ENCODE assay signal across 22 mouse cellular contexts in the genomic region with DNA sequence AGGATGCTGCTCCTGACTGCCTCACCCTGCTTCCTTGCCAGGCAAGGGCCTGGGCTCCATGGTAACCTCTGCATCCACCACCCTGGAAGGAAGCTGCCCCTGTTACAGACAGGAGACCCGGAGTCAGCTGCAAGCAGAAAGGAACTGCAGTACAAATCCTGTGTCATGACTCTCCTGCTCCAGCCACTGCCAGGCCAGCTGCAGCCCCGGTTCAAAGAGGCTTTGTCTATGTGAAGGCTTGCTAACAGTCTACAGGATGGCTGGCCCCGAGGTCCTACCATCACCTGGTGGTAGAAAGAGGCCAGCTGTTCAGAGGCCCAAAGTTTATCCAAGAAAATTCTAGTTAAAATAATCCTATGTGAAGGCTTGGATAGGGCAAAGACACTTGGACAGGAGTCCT. TPM values are rescaled to one million over a fixed set of nuclear protein-coding genes. Genes with fewer than 3 reads are reported as not detected.
"Had no signal": no experiment of that assay in that cellular context is flagged by ENCODE, and none has a peak within 500 bp of the region (broad histone marks: within the 10 kb centered on the region; RNA-seq: fewer than 3 reads in every experiment).

No protein-coding gene starts in this region.

- ATAC-seq: lung, postnatal 0 days; midbrain, embryonic 15.5 days had no signal

- H3K36me3 ChIP-seq: liver, embryonic 13.5 days; midbrain, embryonic 12.5 days; midbrain, embryonic 15.5 days; neural tube, embryonic 12.5 days; neural tube, embryonic 15.5 days had no signal

- H3K9me3 ChIP-seq: liver, embryonic 13.5 days; midbrain, embryonic 12.5 days; midbrain, embryonic 15.5 days; neural tube, embryonic 12.5 days; neural tube, embryonic 15.5 days had no signal

- H3K4me1 ChIP-seq: midbrain, embryonic 12.5 days; midbrain, embryonic 15.5 days; neural tube, embryonic 12.5 days; neural tube, embryonic 15.5 days had no signal

- H3K9ac ChIP-seq: liver, embryonic 13.5 days; lung, embryonic 14.5 days; midbrain, embryonic 12.5 days; midbrain, embryonic 15.5 days; neural tube, embryonic 12.5 days; neural tube, embryonic 15.5 days had no signal

- H3K27ac ChIP-seq: liver, embryonic 13.5 days; macrophage; midbrain, embryonic 12.5 days; midbrain, embryonic 15.5 days; neural tube, embryonic 12.5 days; neural tube, embryonic 15.5 days; stomach, postnatal 0 days had no signal

- H3K27me3 ChIP-seq: liver, embryonic 13.5 days; midbrain, embryonic 12.5 days; midbrain, embryonic 15.5 days; neural tube, embryonic 12.5 days; neural tube, embryonic 15.5 days had no signal

- DNase-seq: kidney, adult 18-20 months; kidney, adult 9 months; kidney, postnatal 14 days; kidney, postnatal 4 days; liver, embryonic 13.5 days; lung, embryonic 14.5 days; right cerebral cortex, adult 18-20 months; right cerebral cortex, postnatal 14 days; right cerebral cortex, postnatal 4 days; thymus, adult 2 months; thymus, postnatal 14 days; thymus, postnatal 4 days had no signal

- H3K4me3 ChIP-seq: liver, embryonic 13.5 days; midbrain, embryonic 12.5 days; midbrain, embryonic 15.5 days; neural tube, embryonic 12.5 days; neural tube, embryonic 15.5 days had no signal

- H3K4me2 ChIP-seq: liver, embryonic 13.5 days; lung, embryonic 14.5 days; midbrain, embryonic 12.5 days; midbrain, embryonic 15.5 days; neural tube, embryonic 12.5 days; neural tube, embryonic 15.5 days had no signal

RNA-seq across cellular contexts. Expression of a gene that starts 11.4 kb away (rescaled TPM):
- polyA plus RNA-seq: limb, embryonic 11.5 days; limb, embryonic 14.5 days; liver, embryonic 13.5 days; lung, embryonic 14.5 days; lung, postnatal 0 days; macrophage; midbrain, embryonic 12.5 days; midbrain, embryonic 15.5 days; neural tube, embryonic 12.5 days; neural tube, embryonic 15.5 days; stomach, embryonic 14.5 days; stomach, postnatal 0 days had no signal

RNA-seq across cellular contexts. Expression of a gene that starts 13.0 kb away (rescaled TPM):
- polyA plus RNA-seq: macrophage had no signal

RNA-seq across cellular contexts. Expression of a gene that starts 19.9 kb away (rescaled TPM):
- polyA plus RNA-seq: macrophage had no signal
